Mouse (Mus musculus) layer of hippocampus, adult 6 months (tissue): ENCODE results near the gene Mum1. TPM values are rescaled to one million over a fixed set of nuclear protein-coding genes. Genes with fewer than 3 reads are reported as not detected.

Source experiments
- long read RNA-seq, 2 experiments: library from polyadenylated mRNA; unstranded; transcript quantifications; one replicate each; pipeline ENCODE4 v2.0.0; 2019 to 2020
- microRNA-seq: library from miRNA; unstranded; fragments of <30 nt; microRNA quantifications from one replicate; pipeline ENCODE4 v1.2.0, GENCODE M21; 2020
- polyA plus RNA-seq: library from polyadenylated mRNA; unstranded; fragments of <200 nt; fragmentation: Nextera tagmentation; gene quantifications from 2 replicates; pipeline ENCODE4 v1.2.3, GENCODE M21; 2021

Gene Mum1
- polyA plus RNA-seq, result 22.1 and 23.6 TPM in 2 replicates
- long read RNA-seq, experiment 1, transcript Mum1-201 (14 exons, 2,640 nt), result major isoform, 33 of 44 reads
- long read RNA-seq, experiment 1, partial matches to known transcripts, result 5 of 44 reads
- long read RNA-seq, experiment 1, other reads (novel, unspliced or antisense), result 6 of 44 reads
- long read RNA-seq, experiment 2, transcript Mum1-201 (14 exons, 2,640 nt), result major isoform, 112 of 194 reads
- long read RNA-seq, experiment 2, partial matches to known transcripts, result 26 of 194 reads
- long read RNA-seq, experiment 2, other reads (novel, unspliced or antisense), result 53 of 194 reads

DNA sequence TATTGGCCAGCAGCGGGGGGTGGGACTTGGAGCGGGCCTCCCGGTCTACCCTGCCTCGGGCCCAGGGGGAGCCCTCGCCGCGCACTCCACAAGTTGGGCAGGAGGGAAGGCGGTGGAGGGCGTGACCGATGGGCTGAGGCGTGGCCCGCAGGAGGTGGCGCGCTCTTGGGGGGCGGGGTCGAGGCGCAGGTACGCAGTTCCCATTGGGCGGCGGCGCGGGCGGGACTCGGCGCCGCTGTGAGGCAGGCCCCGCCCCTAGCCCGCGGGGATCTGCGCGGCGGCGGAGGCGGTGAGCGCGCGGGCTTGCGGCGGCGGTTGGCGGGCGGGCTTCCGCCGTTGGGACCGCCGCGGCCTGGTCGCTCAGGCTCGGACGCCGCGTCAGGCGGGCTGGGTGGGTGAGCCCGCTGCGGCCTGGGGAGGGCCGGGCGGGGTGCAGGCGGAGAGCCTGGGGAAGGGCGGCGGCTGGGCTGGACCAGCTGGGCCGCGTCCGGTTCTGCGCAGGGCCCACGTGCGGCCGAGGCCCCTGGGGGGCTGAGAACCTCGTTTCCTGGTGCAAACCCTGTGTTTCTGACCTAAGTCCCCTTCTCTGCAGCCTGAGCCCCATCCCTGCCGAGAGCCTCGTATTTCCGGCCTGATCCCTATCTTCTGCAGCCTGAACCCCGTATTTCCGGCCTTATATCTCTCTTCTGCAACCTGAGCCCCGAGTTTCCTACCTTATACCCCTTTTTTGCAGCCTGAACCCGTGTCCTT, at the start of gene Mum1:
TSS of gene Mum1 (plus strand) at position 19 of the 750 bp plus-strand sequence.

DNA sequence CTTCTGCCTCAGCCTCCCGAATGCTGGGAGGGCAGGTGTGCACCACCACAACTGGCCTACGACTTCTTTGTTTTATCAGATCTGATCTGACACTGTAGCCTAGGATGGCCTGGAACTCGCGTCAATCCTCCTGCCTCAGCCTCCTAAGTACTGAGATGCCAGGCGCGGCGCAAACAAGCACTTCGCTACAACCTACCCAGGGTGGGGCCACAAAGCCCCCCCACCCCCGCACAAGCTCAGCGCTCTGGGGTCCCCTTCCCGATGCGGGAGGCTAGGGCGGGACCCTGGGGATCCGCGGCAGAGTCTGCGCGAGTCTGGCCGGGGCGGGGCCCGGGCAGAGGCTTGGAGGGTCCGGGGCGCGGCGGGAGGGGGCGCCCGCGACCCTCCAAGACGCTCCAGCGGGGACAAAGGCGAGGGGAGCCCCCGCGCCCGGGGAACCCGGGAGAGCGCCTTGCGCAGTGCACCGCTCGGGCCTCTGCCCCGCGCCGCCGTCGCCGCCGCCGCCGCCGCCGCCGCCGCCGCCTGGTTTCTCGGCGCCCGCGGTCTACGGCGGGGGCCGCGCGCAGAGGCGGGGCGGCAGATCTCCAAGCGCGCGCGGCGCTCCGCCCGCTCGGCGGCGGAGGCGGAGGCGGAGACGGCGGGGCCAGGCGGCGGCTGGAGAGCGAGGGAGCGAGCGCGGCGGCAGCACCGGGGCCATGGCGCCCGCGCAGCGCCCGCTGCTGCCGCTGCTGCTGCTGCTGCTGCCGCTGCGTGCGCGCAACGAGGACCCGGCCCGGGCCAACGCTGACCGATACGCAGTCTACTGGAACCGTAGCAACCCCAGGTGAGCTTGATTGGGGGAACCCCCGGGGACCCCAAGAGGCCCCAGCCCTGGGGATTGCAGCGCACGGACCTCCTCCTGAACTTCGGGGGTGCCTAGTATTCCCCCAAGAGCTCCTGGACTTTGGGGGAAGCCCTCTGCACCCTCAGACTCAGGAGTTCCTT, 46.9 kb upstream of the Mum1 start, which contains the start of gene Efna2:
TSS of gene Efna2 (plus strand) at position 415 of the 984 bp plus-strand sequence.

DNA sequence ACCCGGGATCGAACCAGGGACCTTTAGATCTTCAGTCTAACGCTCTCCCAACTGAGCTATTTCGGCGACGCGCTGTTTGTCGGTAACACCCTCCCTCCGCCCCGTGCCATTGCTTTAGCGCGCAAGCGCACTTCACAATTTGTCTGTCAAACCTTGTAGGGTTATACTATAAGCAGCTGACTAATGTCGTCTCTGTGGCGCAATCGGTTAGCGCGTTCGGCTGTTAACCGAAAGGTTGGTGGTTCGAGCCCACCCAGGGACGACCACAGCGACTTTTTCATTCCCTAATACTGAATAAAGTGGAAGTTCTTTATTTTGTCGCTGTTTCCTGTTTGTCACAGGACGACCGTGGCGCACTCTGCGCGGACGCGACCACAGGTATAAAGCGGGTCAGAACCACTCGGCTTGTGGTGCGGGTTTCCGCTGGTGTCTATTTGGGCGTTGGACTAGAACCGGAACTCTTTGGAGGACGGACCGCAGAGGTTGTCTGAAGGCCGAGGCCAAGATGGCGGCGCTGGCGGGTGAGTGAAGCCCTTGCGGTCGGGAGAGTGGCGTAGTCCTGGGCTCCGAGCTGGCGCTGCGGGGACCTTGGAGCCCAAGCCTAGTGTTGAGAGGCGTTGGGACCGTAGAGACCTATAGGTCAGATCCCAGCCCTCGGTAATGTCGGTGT, 22.9 kb downstream of the Mum1 start, which contains the start of gene Ndufs7:
TSS of gene Ndufs7 (plus strand) at position 151 of the 670 bp plus-strand sequence.

DNA sequence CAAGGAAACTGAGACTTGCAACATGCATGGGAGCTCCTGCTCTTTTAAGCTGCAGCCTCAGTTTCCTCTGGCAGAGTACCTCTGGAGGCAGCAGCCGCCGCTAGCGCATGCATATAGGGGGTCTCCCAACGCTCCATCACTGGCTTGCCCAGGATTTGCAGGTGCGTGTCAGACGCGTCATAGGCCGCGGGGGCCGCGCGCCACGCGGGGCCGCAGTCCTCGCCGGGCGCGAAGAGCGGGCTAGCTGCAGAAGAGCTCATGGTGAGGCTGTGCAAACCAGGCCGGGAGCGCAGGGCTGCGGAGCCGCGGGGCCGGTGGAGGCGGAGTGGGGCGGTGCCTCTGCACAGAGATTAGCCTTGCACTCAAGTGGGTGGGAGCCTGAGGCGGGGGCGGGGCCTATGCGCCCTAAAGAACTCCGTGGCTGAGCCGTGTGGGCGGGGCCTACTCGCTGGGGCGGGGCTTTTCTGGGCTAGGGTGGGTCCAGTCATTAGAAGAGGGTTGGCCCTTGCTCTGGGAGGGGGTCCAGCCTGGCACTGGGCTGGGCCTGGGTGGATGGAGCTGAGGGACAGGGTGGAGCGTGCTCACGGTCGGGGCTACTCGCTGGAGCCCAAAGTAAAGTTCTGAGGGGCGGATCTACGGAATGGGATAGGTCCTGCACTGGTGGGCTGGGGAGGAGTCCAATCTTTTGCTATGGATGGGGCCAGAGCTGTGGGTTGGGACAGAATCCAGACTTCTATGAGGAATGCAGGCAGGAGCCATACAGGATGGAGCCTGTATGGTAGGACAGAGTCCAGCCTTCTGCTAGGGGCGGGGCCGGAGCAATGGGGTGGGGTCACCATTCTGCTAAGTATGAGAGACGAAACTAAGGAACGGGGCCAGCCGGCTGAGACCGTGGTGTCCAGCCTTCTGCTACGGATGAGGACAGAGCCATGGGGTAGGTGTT, 34.7 kb downstream of the Mum1 start, which contains the start of the genes Gamt and Dazap1:
TSS of gene Gamt (minus strand) at position 371 of the 943 bp plus-strand sequence.
TSS of gene Dazap1 (plus strand) at position 845 of the 943 bp plus-strand sequence.

DNA sequence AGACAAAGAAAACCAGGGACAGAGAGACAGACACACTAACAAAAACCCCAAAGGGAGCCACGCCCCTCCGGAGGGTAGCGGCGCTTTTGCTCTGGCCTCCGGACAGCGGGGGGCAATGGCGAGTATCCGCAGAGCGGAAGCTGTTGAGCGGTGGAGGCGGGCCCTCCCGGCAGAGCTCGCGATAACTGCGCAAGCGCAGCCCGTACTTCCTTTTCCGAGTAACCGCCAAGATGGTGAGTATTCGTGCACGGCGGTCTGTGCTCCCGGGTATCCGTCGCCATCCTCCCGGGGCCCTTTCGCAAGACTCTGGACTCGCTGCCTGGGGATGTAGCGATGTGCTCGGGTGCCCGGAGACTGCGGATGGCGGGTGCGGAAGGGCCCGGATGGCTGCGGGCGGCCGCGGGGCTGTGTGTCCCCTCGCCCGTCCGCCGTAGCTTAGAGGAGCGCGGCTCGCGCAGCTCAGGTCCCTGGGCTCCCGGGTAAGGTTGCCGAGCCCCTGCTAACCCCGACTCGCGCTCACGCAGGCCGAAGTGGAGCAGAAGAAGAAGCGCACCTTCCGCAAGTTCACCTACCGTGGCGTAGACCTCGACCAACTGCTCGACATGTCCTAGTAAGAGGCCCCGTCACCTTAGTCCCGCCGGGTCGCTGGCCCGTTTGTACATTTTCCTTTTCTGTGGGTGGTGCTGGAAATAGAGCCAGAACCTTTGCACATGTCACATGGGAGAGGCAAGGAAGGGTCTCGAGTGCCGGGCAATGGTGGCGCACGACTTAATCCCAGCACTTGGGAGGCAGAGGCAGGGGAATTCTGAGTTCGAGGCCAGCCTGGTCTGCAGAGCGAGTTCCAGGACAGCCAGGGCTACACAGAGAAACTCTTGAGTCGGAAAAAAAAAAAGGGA, 66.3 kb downstream of the Mum1 start, which contains the start of gene Rps15:
TSS of gene Rps15 (plus strand) at position 203 of the 896 bp plus-strand sequence.

Small RNAs within 50 kb of the gene (microRNA-seq; reads per million reads assigned to microRNA genes)
- 1.7 reads per million for gene Mir6911

Other genes with a start within 250 kb of the Mum1 start
- 11.9 and 12.3 TPM in 2 replicates for gene Tmem259, start 242.1 kb upstream of the Mum1 start, polyA plus RNA-seq
- 12.4 and 13.3 TPM in 2 replicates for gene Cnn2, start 237.8 kb upstream of the Mum1 start, polyA plus RNA-seq
- 1.3 and 1.6 TPM in 2 replicates for gene Abca7, start 229.9 kb upstream of the Mum1 start, polyA plus RNA-seq
- gene Arhgap45, start 209.8 kb upstream of the Mum1 start, polyA plus RNA-seq, result 1.6 and 1.7 TPM in 2 replicates
- 232 and 241 TPM in 2 replicates for gene Polr2e, start 186.6 kb upstream of the Mum1 start, polyA plus RNA-seq
- 945 and 1,045 TPM in 2 replicates for gene Gpx4, start 179.3 kb upstream of the Mum1 start, polyA plus RNA-seq
- gene Sbno2, start 120.9 kb upstream of the Mum1 start, polyA plus RNA-seq, result 2.8 and 3.1 TPM in 2 replicates
- 16.5 and 18.4 TPM in 2 replicates for gene Stk11, start 110.6 kb upstream of the Mum1 start, polyA plus RNA-seq
- gene Atp5d, start 87.8 kb upstream of the Mum1 start, polyA plus RNA-seq, result 943 and 1,004 TPM in 2 replicates
- gene Cbarp, start 85.6 kb upstream of the Mum1 start, polyA plus RNA-seq, result 55.5 and 72.9 TPM in 2 replicates
- gene Midn, start 78.2 kb upstream of the Mum1 start, polyA plus RNA-seq, result 8.3 and 11.7 TPM in 2 replicates
- 162 and 186 TPM in 2 replicates for gene Cirbp, start 60.4 kb upstream of the Mum1 start, polyA plus RNA-seq
- gene 1600002K03Rik, start 53.5 kb upstream of the Mum1 start, polyA plus RNA-seq, result 10.6 and 11.0 TPM in 2 replicates
- gene Efna2, start 47.0 kb upstream of the Mum1 start, polyA plus RNA-seq, result 7.4 and 8.6 TPM in 2 replicates
- gene Ndufs7, start 22.7 kb downstream of the Mum1 start, polyA plus RNA-seq, result 865 and 922 TPM in 2 replicates
- gene Gamt, start 34.6 kb downstream of the Mum1 start, polyA plus RNA-seq, result 51.8 and 54.3 TPM in 2 replicates
- gene Dazap1, start 35.1 kb downstream of the Mum1 start, polyA plus RNA-seq, result 3.0 and 3.1 TPM in 2 replicates
- 2,763 and 3,004 TPM in 2 replicates for gene Rps15, start 66.0 kb downstream of the Mum1 start, polyA plus RNA-seq
- 15.7 and 18.9 TPM in 2 replicates for gene Apc2, start 69.5 kb downstream of the Mum1 start, polyA plus RNA-seq
- 33.2 and 34.9 TPM in 2 replicates for gene 2310011J03Rik, start 94.1 kb downstream of the Mum1 start, polyA plus RNA-seq
- gene Pcsk4, start 103.1 kb downstream of the Mum1 start, polyA plus RNA-seq, result 1.6 and 1.7 TPM in 2 replicates
- 7.6 and 9.0 TPM in 2 replicates for gene Reep6, start 103.5 kb downstream of the Mum1 start, polyA plus RNA-seq
- gene Adamtsl5, start 122.0 kb downstream of the Mum1 start, polyA plus RNA-seq, result 2.3 and 3.4 TPM in 2 replicates
- 20.6 and 23.4 TPM in 2 replicates for gene Plk5, start 130.0 kb downstream of the Mum1 start, polyA plus RNA-seq
- gene Mex3d, start 161.2 kb downstream of the Mum1 start, polyA plus RNA-seq, result 1.4 and 2.5 TPM in 2 replicates
- gene Mbd3, start 173.1 kb downstream of the Mum1 start, polyA plus RNA-seq, result 41.8 and 43.3 TPM in 2 replicates
- 1,342 and 1,554 TPM in 2 replicates for gene Uqcr11, start 180.4 kb downstream of the Mum1 start, polyA plus RNA-seq
- gene Tcf3, start 207.2 kb downstream of the Mum1 start, polyA plus RNA-seq, result 7.2 and 9.6 TPM in 2 replicates